Mouse (Mus musculus) skeletal muscle tissue, adult 2 months (tissue): ENCODE measurements around the gene Prkg1.
A peak's percentile ranks its signal among the peaks of the same experiment; 100 is the strongest.

Source experiments
- DNase-seq: peaks from one replicate; pipeline ENCODE4 v3.0.0-alpha.2; 2012; ENCODE audit warnings: low read depth, low spot score

Gene Prkg1

GRCm38 (mm10) chr19:31065206-31065781 lies 699.5 kb downstream of the Prkg1 start:
- peak; percentile 18 for DNase-seq

GRCm38 (mm10) chr19:31064740-31065139 lies 700.1 kb downstream of the Prkg1 start:
- no peak for DNase-seq

GRCm38 (mm10) chr19:31046601-31047000 lies 718.2 kb downstream of the Prkg1 start:
- DNase-seq: no peak

GRCm38 (mm10) chr19:31040948-31041847 lies 723.6 kb downstream of the Prkg1 start:
- no peak for DNase-seq

GRCm38 (mm10) chr19:31038951-31039350 lies 725.9 kb downstream of the Prkg1 start:
- no peak for DNase-seq

GRCm38 (mm10) chr19:31031596-31031995 lies 733.2 kb downstream of the Prkg1 start:
- DNase-seq: no peak

- no peak for DNase-seq
These were observed 738.0 kb downstream of the Prkg1 start for GRCm38 (mm10) chr19:31026797-31027196.

GRCm38 (mm10) chr19:31011528-31012133 lies 753.2 kb downstream of the Prkg1 start:
- DNase-seq: no peak

GRCm38 (mm10) chr19:30998572-30998971 lies 766.3 kb downstream of the Prkg1 start:
- DNase-seq: no peak

GRCm38 (mm10) chr19:30990390-30990789 lies 774.4 kb downstream of the Prkg1 start:
- DNase-seq: no peak

- no peak for DNase-seq
These were observed 782.4 kb downstream of the Prkg1 start for GRCm38 (mm10) chr19:30982436-30982835.

- no peak for DNase-seq
These were observed 786.7 kb downstream of the Prkg1 start for GRCm38 (mm10) chr19:30978096-30978495.

GRCm38 (mm10) chr19:30950610-30951009 lies 814.2 kb downstream of the Prkg1 start:
- no peak for DNase-seq

GRCm38 (mm10) chr19:30948202-30948601 lies 816.6 kb downstream of the Prkg1 start:
- DNase-seq: no peak

- DNase-seq: no peak
These were observed 822.4 kb downstream of the Prkg1 start for GRCm38 (mm10) chr19:30942369-30942992.

- DNase-seq: no peak
These were observed 826.8 kb downstream of the Prkg1 start for GRCm38 (mm10) chr19:30938058-30938457.

GRCm38 (mm10) chr19:30931469-30932192 lies 833.2 kb downstream of the Prkg1 start:
- no peak for DNase-seq

GRCm38 (mm10) chr19:30924032-30924431 lies 840.8 kb downstream of the Prkg1 start:
- DNase-seq: no peak

GRCm38 (mm10) chr19:30902290-30902689 lies 862.5 kb downstream of the Prkg1 start:
- no peak for DNase-seq

- DNase-seq: no peak
These were observed 863.8 kb downstream of the Prkg1 start for GRCm38 (mm10) chr19:30901025-30901424.

- DNase-seq: no peak
These were observed 874.5 kb downstream of the Prkg1 start for GRCm38 (mm10) chr19:30890377-30890776.
